Mouse (Mus musculus): ENCODE results near the gene Gsk3b. TPM values are rescaled to one million over a fixed set of nuclear protein-coding genes. Genes with fewer than 3 reads are reported as not detected.
A peak's percentile ranks its signal among the peaks of the same experiment; 100 is the strongest.

Gene Gsk3b
- total and polyA plus RNA-seq, 2 experiments: 4.8 to 11.8 TPM

GRCm38 (mm10) chr16:38239729-38240128 lies 150.9 kb downstream of the Gsk3b start:
- Histone ChIP-seq H3K79me2 (ENCODE audit: control insufficient read depth, insufficient read depth, low read length) (no peaks in the 10 kb centered on the region), H3K27ac (replicated peaks; ENCODE audit: insufficient read depth, low read depth, low read length) (no peak overlapping the region), H3K4me1 (ENCODE audit: control insufficient read depth, insufficient read depth, low read length) (no peaks in the 10 kb centered on the region), H3K9ac (ENCODE audit: low read depth, low read length) (no peak overlapping the region), H3K36me3 (ENCODE audit: control insufficient read depth, insufficient read depth, low read length) (peaks cover 12% of the 10 kb centered on the region), H3K27me3 (ENCODE audit: control insufficient read depth, insufficient read depth, low read length) (no peaks in the 10 kb centered on the region), H3K4me3 (ENCODE audit: insufficient read depth, low read depth, low read length) (no peak overlapping the region)
- 65% methylated on average over 5 of the region's 5 CpGs for WGBS
- TF ChIP-seq CTCF (IDR thresholded peaks at IDR 0.05; ENCODE audit: low read depth, low read length) (peak; percentile 47), POLR2A (IDR thresholded peaks at IDR 0.05; ENCODE audit: extremely low read depth, insufficient read depth, low read length) (no peak)
- DNase-seq (ENCODE audit: extremely low read depth, low read depth, low spot score): peak; percentile 39

GRCm38 (mm10) chr16:38240167-38240566 lies 151.4 kb downstream of the Gsk3b start:
- Histone ChIP-seq H3K27ac (replicated peaks; ENCODE audit: insufficient read depth, low read depth, low read length) (no peak overlapping the region), H3K4me3 (ENCODE audit: insufficient read depth, low read depth, low read length) (no peak overlapping the region), H3K9ac (ENCODE audit: low read depth, low read length) (no peak overlapping the region), H3K36me3 (ENCODE audit: control insufficient read depth, insufficient read depth, low read length) (peaks cover 12% of the 10 kb centered on the region), H3K4me1 (ENCODE audit: control insufficient read depth, insufficient read depth, low read length) (no peaks in the 10 kb centered on the region), H3K79me2 (ENCODE audit: control insufficient read depth, insufficient read depth, low read length) (no peaks in the 10 kb centered on the region), H3K27me3 (ENCODE audit: control insufficient read depth, insufficient read depth, low read length) (no peaks in the 10 kb centered on the region)
- 96% methylated on average over 10 of the region's 10 CpGs for WGBS
- DNase-seq (ENCODE audit: extremely low read depth, low read depth, low spot score): no peak
- TF ChIP-seq POLR2A (IDR thresholded peaks at IDR 0.05; ENCODE audit: extremely low read depth, insufficient read depth, low read length) (no peak), CTCF (IDR thresholded peaks at IDR 0.05; ENCODE audit: low read depth, low read length) (no peak)

- no peak for TF ChIP-seq POLR2A (IDR thresholded peaks at IDR 0.05; ENCODE audit: extremely low read depth, insufficient read depth, low read length)
- TF ChIP-seq CTCF (IDR thresholded peaks at IDR 0.05; ENCODE audit: low read depth, low read length): no peak
- H3K79me2 ChIP-seq (ENCODE audit: control insufficient read depth, insufficient read depth, low read length): no peaks in the 10 kb centered on the region
- WGBS: 95% methylated on average over 6 of the region's 6 CpGs
- peaks cover 9% of the 10 kb centered on the region; the same call in 1 of the 2 replicates for H3K36me3 ChIP-seq (ENCODE audit: control insufficient read depth, insufficient read depth, low read length)
- H3K27ac ChIP-seq (replicated peaks; ENCODE audit: insufficient read depth, low read depth, low read length): no peak overlapping the region
- no peak overlapping the region for H3K9ac ChIP-seq (ENCODE audit: low read depth, low read length)
- H3K4me3 ChIP-seq (ENCODE audit: insufficient read depth, low read depth, low read length): no peak overlapping the region
- no peaks in the 10 kb centered on the region for H3K4me1 ChIP-seq (ENCODE audit: control insufficient read depth, insufficient read depth, low read length)
- H3K27me3 ChIP-seq (ENCODE audit: control insufficient read depth, insufficient read depth, low read length): no peaks in the 10 kb centered on the region
- no peak for DNase-seq (ENCODE audit: extremely low read depth, low read depth, low spot score)
Measured at GRCm38 (mm10) chr16:38244111-38244510, 155.3 kb downstream of the Gsk3b start.

GRCm38 (mm10) chr16:38245379-38245778 lies 156.6 kb downstream of the Gsk3b start:
- TF ChIP-seq CTCF (IDR thresholded peaks at IDR 0.05; ENCODE audit: low read depth, low read length) (no peak), POLR2A (IDR thresholded peaks at IDR 0.05; ENCODE audit: extremely low read depth, insufficient read depth, low read length) (no peak)
- WGBS: 88% methylated on average over 2 of the region's 2 CpGs
- no peaks in the 10 kb centered on the region for H3K4me1 ChIP-seq (ENCODE audit: control insufficient read depth, insufficient read depth, low read length)
- H3K4me3 ChIP-seq (ENCODE audit: insufficient read depth, low read depth, low read length): no peak overlapping the region
- DNase-seq (ENCODE audit: extremely low read depth, low read depth, low spot score): no peak
- peaks cover 13% of the 10 kb centered on the region; the same call in 1 of the 2 replicates for H3K36me3 ChIP-seq (ENCODE audit: control insufficient read depth, insufficient read depth, low read length)
- no peaks in the 10 kb centered on the region for H3K79me2 ChIP-seq (ENCODE audit: control insufficient read depth, insufficient read depth, low read length)
- H3K27me3 ChIP-seq (ENCODE audit: control insufficient read depth, insufficient read depth, low read length): no peaks in the 10 kb centered on the region
- no peak overlapping the region for H3K27ac ChIP-seq (replicated peaks; ENCODE audit: insufficient read depth, low read depth, low read length)
- H3K9ac ChIP-seq (ENCODE audit: low read depth, low read length): no peak overlapping the region

- Histone ChIP-seq H3K27ac (replicated peaks; ENCODE audit: insufficient read depth, low read depth, low read length) (no peak overlapping the region), H3K4me1 (ENCODE audit: control insufficient read depth, insufficient read depth, low read length) (no peaks in the 10 kb centered on the region), H3K36me3 (ENCODE audit: control insufficient read depth, insufficient read depth, low read length) (peaks cover 12% of the 10 kb centered on the region; the same call in 1 of the 2 replicates), H3K9ac (ENCODE audit: low read depth, low read length) (no peak overlapping the region), H3K4me3 (ENCODE audit: insufficient read depth, low read depth, low read length) (no peak overlapping the region), H3K79me2 (ENCODE audit: control insufficient read depth, insufficient read depth, low read length) (no peaks in the 10 kb centered on the region), H3K27me3 (ENCODE audit: control insufficient read depth, insufficient read depth, low read length) (no peaks in the 10 kb centered on the region)
- DNase-seq (ENCODE audit: extremely low read depth, low read depth, low spot score): no peak
- no peak for TF ChIP-seq POLR2A (IDR thresholded peaks at IDR 0.05; ENCODE audit: extremely low read depth, insufficient read depth, low read length)
- TF ChIP-seq CTCF (IDR thresholded peaks at IDR 0.05; ENCODE audit: low read depth, low read length): no peak
- 70% methylated on average over 5 of the region's 5 CpGs for WGBS
Measured at GRCm38 (mm10) chr16:38245849-38246585, 157.2 kb downstream of the Gsk3b start.

- no peaks in the 10 kb centered on the region for H3K4me1 ChIP-seq (ENCODE audit: control insufficient read depth, insufficient read depth, low read length)
- no peak overlapping the region for H3K9ac ChIP-seq (ENCODE audit: low read depth, low read length)
- DNase-seq (ENCODE audit: extremely low read depth, low read depth, low spot score): no peak
- no peaks in the 10 kb centered on the region for H3K27me3 ChIP-seq (ENCODE audit: control insufficient read depth, insufficient read depth, low read length)
- 66% methylated on average over 13 of the region's 13 CpGs for WGBS
- peaks cover 23% of the 10 kb centered on the region for H3K36me3 ChIP-seq (ENCODE audit: control insufficient read depth, insufficient read depth, low read length)
- H3K27ac ChIP-seq (replicated peaks; ENCODE audit: insufficient read depth, low read depth, low read length): no peak overlapping the region
- H3K4me3 ChIP-seq (ENCODE audit: insufficient read depth, low read depth, low read length): no peak overlapping the region
- no peak for TF ChIP-seq CTCF (IDR thresholded peaks at IDR 0.05; ENCODE audit: low read depth, low read length)
- no peaks in the 10 kb centered on the region for H3K79me2 ChIP-seq (ENCODE audit: control insufficient read depth, insufficient read depth, low read length)
Measured at GRCm38 (mm10) chr16:38248331-38248961, 159.6 kb downstream of the Gsk3b start.

Data from liver, adult 2 months (tissue).